Mouse (Mus musculus) CH12.LX (cell line): ENCODE data around the gene Bex6.

Experiments
- CTCF ChIP-seq, 2 experiments: IDR thresholded peaks in 1 of 2; conservative IDR thresholded peaks in 1 of 2; 2 replicates each; pipeline ENCODE4 v1.5.1; 2011 to 2012; ENCODE audit warnings: low read depth in 2 of 2, low read length in 2 of 2, improper control_type of control experiment in 1 of 2, inconsistent platforms in 1 of 2, mild to moderate bottlenecking in 1 of 2, moderate library complexity in 1 of 2
- EP300 ChIP-seq: IDR thresholded peaks from 2 replicates; pipeline ENCODE4 v1.6.1; 2011; ENCODE audit warnings: low read length, improper control_type of control experiment
- IRF4 ChIP-seq: IDR thresholded peaks from 2 replicates; pipeline ENCODE4 v1.6.1; 2014; ENCODE audit warnings: low read depth, mild to moderate bottlenecking, inconsistent platforms, low read length, improper control_type of control experiment
- NRF1 ChIP-seq: IDR thresholded peaks from 2 replicates; pipeline ENCODE4 v1.6.1; 2014; ENCODE audit warnings: low read depth, mild to moderate bottlenecking, inconsistent platforms, low read length, improper control_type of control experiment, moderate library complexity
- POLR2A ChIP-seq: IDR thresholded peaks from 2 replicates; pipeline ENCODE4 v1.6.1; 2011; ENCODE audit warnings: low read depth, mild to moderate bottlenecking, improper control_type of control experiment, low read length
- POLR2AphosphoS2 ChIP-seq: IDR thresholded peaks from 2 replicates; pipeline ENCODE4 v1.6.1; 2011; ENCODE audit warnings: low read depth, low read length, improper control_type of control experiment
- SIN3A ChIP-seq: IDR thresholded peaks from 2 replicates; pipeline ENCODE4 v1.6.1; 2012; ENCODE audit warnings: low read length, improper control_type of control experiment, inconsistent platforms

GRCm38 (mm10) chr16:32171031-32171731 lies 8.4 kb upstream of the Bex6 start:
- TF ChIP-seq POLR2AphosphoS2 (no peak), CTCF (conservative IDR thresholded peaks at IDR 0.05 in 1 of 2, IDR thresholded peaks at IDR 0.05 in 1 of 2; ENCODE audit: low read depth in 2 of 2, low read length in 2 of 2) (no peak), EP300 (peak; percentile 90), POLR2A (no peak), SIN3A (no peak), NRF1 (no peak), IRF4 (peak; percentile 92)
